Mouse (Mus musculus) liver, embryonic 14.5 days (tissue): ENCODE results near the gene Hmx3.

Experiments used
- CTCF ChIP-seq: IDR thresholded peaks from 2 replicates; pipeline ENCODE4 v1.5.1; 2016; ENCODE audit warnings: antibody characterized with exemption, low read depth, control low read depth
- EP300 ChIP-seq: IDR thresholded peaks from 2 replicates; pipeline ENCODE4 v1.6.1; 2016; ENCODE audit warnings: antibody characterized with exemption, low read depth

GRCm38 (mm10) chr7:131543623-131544481 is 1.2 kb downstream of the Hmx3 start:
- no peak for TF ChIP-seq EP300
- TF ChIP-seq CTCF: no peak
